Comparison of ENCODE assay signal across 31 mouse cellular contexts in genomic region chr6:3481705-3482104, GRCm38 (mm10). TPM values are rescaled to one million over a fixed set of nuclear protein-coding genes. Genes with fewer than 3 reads are reported as not detected.
DNase-seq lines count a peak whose midpoint lies in the region; ATAC-seq and TF ChIP-seq lines count a peak whose summit lies in the region.
"Had no signal": no experiment of that assay in that cellular context is flagged by ENCODE, and none has a peak within 500 bp of the region (broad histone marks: within the 10 kb centered on the region; RNA-seq: fewer than 3 reads in every experiment).

No protein-coding gene starts in this region.

- H3K79me2 ChIP-seq in CH12.LX (replicated peaks; ENCODE audit: control insufficient read depth, extremely low read depth, insufficient read depth, poor library complexity, severe bottlenecking) = no peaks in the 10 kb centered on the region

- no peak overlapping the region for H3K4me3 ChIP-seq in CH12.LX (replicated peaks in 1 of 3; ENCODE audit: low read depth in 2 of 3, low read length in 2 of 3, poor library complexity in 1 of 3)
- no peak overlapping the region for H3K4me3 ChIP-seq in intestine, postnatal 0 days (ENCODE audit: low read depth, low read length)
- H3K4me3 ChIP-seq in midbrain, embryonic 13.5 days (replicated peaks) = no peak overlapping the region
- H3K4me3 ChIP-seq: heart, adult 2 months; hindbrain, embryonic 12.5 days; limb, embryonic 12.5 days; liver, embryonic 15.5 days; neural tube, embryonic 13.5 days had no signal

- DNase-seq in 3134 (ENCODE audit: extremely low read depth, insufficient read length, low spot score) (peak; percentile 19), CH12.LX (ENCODE audit: extremely low read depth) (no peak)
- no peak for DNase-seq in layer of hippocampus, postnatal 10 days (ENCODE audit: low spot score in 2 of 2)
- DNase-seq in cerebellum, adult 11 months = no peak
- DNase-seq: adrenal gland, postnatal 14 days; cerebellum, adult 8-10 months; cerebellum, postnatal 25 days; gastrocnemius, postnatal 14 days; heart, adult 2 months; heart, postnatal 14 days; kidney, adult 9 months; kidney, postnatal 10 days; lung, embryonic 14.5 days; retina, postnatal 1 day; right cerebral cortex, postnatal 25 days; spleen, adult 18-20 months; thymus, postnatal 4 days had no signal

- peak; percentile 88 for ATAC-seq in granulocyte monocyte progenitor cell, adult 5-6 weeks (replicated peaks; ENCODE audit: poor library complexity, severe bottlenecking)
- ATAC-seq in monocyte, adult 5-6 weeks (replicated peaks; ENCODE audit: insufficient number of reproducible peaks, low FRiP score, low TSS enrichment, poor library complexity, severe bottlenecking) = peak; percentile 73
- ATAC-seq in intestine, postnatal 0 days = no peak
- ATAC-seq in midbrain, embryonic 13.5 days = no peak
- ATAC-seq: forebrain, embryonic 14.5 days; intestine, embryonic 16.5 days; Patski had no signal

- no peak overlapping the region for H3K9ac ChIP-seq in CH12.LX (ENCODE audit: insufficient read depth, low read depth)
- H3K9ac ChIP-seq in intestine, postnatal 0 days (ENCODE audit: low read depth, low read length) = no peak overlapping the region
- H3K9ac ChIP-seq in midbrain, embryonic 13.5 days (replicated peaks) = no peak overlapping the region
- H3K9ac ChIP-seq: hindbrain, embryonic 12.5 days; limb, embryonic 12.5 days; liver, embryonic 15.5 days; lung, embryonic 14.5 days; neural tube, embryonic 13.5 days had no signal

- TF ChIP-seq RAD21 in CH12.LX (IDR thresholded peaks at IDR 0.05; ENCODE audit: low read depth, low read length) = no peak

- no peaks in the 10 kb centered on the region for H3K27me3 ChIP-seq in CH12.LX (replicated peaks)
- H3K27me3 ChIP-seq in intestine, postnatal 0 days (replicated peaks; ENCODE audit: control insufficient read depth, insufficient read depth, low read length) = no peaks in the 10 kb centered on the region
- no peaks in the 10 kb centered on the region for H3K27me3 ChIP-seq in midbrain, embryonic 13.5 days
- H3K27me3 ChIP-seq: hindbrain, embryonic 12.5 days; limb, embryonic 12.5 days; liver, embryonic 15.5 days; neural tube, embryonic 13.5 days had no signal

- in situ Hi-C loops in CH12.LX (cut with MboI; ENCODE audit: low pct_ligation_motif_present, low pct_unique_long_range_greater_than_20kb, low sequenced_read_pairs) = no loop called here

- no peak for TF ChIP-seq POLR2A in CH12.LX (IDR thresholded peaks at IDR 0.05; ENCODE audit: low read depth, low read length)

- no peak overlapping the region for H3K4me2 ChIP-seq in CH12.LX (ENCODE audit: insufficient read depth, low read depth, poor library complexity, severe bottlenecking)
- H3K4me2 ChIP-seq in intestine, postnatal 0 days (replicated peaks; ENCODE audit: low read depth) = no peak overlapping the region
- H3K4me2 ChIP-seq in midbrain, embryonic 13.5 days (replicated peaks) = no peak overlapping the region
- H3K4me2 ChIP-seq: hindbrain, embryonic 12.5 days; limb, embryonic 12.5 days; liver, embryonic 15.5 days; lung, embryonic 14.5 days; midbrain, embryonic 11.5 days; neural tube, embryonic 13.5 days had no signal

- no peaks in the 10 kb centered on the region for H3K9me3 ChIP-seq in CH12.LX (replicated peaks; ENCODE audit: low read length)
- H3K9me3 ChIP-seq in intestine, postnatal 0 days (ENCODE audit: control insufficient read depth) = no peaks in the 10 kb centered on the region
- no peaks in the 10 kb centered on the region for H3K9me3 ChIP-seq in midbrain, embryonic 13.5 days
- H3K9me3 ChIP-seq: G1E; hindbrain, embryonic 12.5 days; limb, embryonic 12.5 days; liver, embryonic 15.5 days; neural tube, embryonic 13.5 days had no signal

- dilution Hi-C loops in CH12.LX (cut with MboI; ENCODE audit: extremely low pct_ligation_motif_present, extremely low pct_unique_long_range_greater_than_20kb, low sequenced_read_pairs) = no loop called here

- peaks cover 4 to 67% of the 10 kb centered on the region in 2 experiments for H3K36me3 ChIP-seq in CH12.LX (replicated peaks in 1 of 2; ENCODE audit: control insufficient read depth in 1 of 2, insufficient read depth in 1 of 2, low read length in 1 of 2)
- H3K36me3 ChIP-seq in intestine, postnatal 0 days (ENCODE audit: control insufficient read depth, insufficient read depth) = no peaks in the 10 kb centered on the region
- H3K36me3 ChIP-seq in midbrain, embryonic 13.5 days = no peaks in the 10 kb centered on the region
- H3K36me3 ChIP-seq: G1E; hindbrain, embryonic 12.5 days; limb, embryonic 12.5 days; liver, embryonic 15.5 days; neural tube, embryonic 13.5 days had no signal

- no peak overlapping the region for H3K27ac ChIP-seq in CH12.LX (ENCODE audit: insufficient read depth, low read depth)
- no peak overlapping the region for H3K27ac ChIP-seq in intestine, postnatal 0 days (ENCODE audit: low read depth, low read length)
- H3K27ac ChIP-seq in midbrain, embryonic 13.5 days = no peak overlapping the region
- H3K27ac ChIP-seq: heart, adult 2 months; hindbrain, embryonic 12.5 days; limb, embryonic 12.5 days; liver, embryonic 15.5 days; neural tube, embryonic 13.5 days had no signal

- no peak for TF ChIP-seq CTCF in CH12.LX (conservative IDR thresholded peaks at IDR 0.05 in 1 of 2, IDR thresholded peaks at IDR 0.05 in 1 of 2; ENCODE audit: low read depth in 2 of 2, low read length in 2 of 2)
- TF ChIP-seq CTCF in intestine, postnatal 0 days (IDR thresholded peaks at IDR 0.05; ENCODE audit: low read depth) = no peak

- peaks cover 0 to 15% of the 10 kb centered on the region in 2 experiments; a peak in 2 of 4 replicates for H3K4me1 ChIP-seq in CH12.LX (ENCODE audit: control insufficient read depth in 1 of 2, insufficient read depth in 2 of 2)
- no peaks in the 10 kb centered on the region for H3K4me1 ChIP-seq in intestine, postnatal 0 days (replicated peaks; ENCODE audit: control insufficient read depth, insufficient read depth, low read length)
- peaks cover 7% of the 10 kb centered on the region; the same call in 1 of the 2 replicates for H3K4me1 ChIP-seq in midbrain, embryonic 13.5 days (replicated peaks)
- H3K4me1 ChIP-seq: hindbrain, embryonic 12.5 days; limb, embryonic 12.5 days; liver, embryonic 15.5 days; neural tube, embryonic 13.5 days had no signal

- peak; percentile 68; the same call in 1 of the 2 replicates for TF ChIP-seq EP300 in CH12.LX (IDR thresholded peaks at IDR 0.05; ENCODE audit: low read length)

- WGBS in intestine, postnatal 0 days = 63% methylated on average over 3 of the region's 3 CpGs
- WGBS in midbrain, embryonic 13.5 days = 87% methylated on average over 3 of the region's 3 CpGs

TF ChIP-seq in CH12.LX, 34 proteins besides CTCF, POLR2A, EP300 and RAD21:
- TF ChIP-seq CHD1 (IDR thresholded peaks at IDR 0.05; ENCODE audit: low read depth, low read length) (no peak), SMC3 (IDR thresholded peaks at IDR 0.05; ENCODE audit: low read depth, low read length) (no peak), IRF4 (IDR thresholded peaks at IDR 0.05; ENCODE audit: low read depth, low read length) (peak; percentile 81)

RNA-seq across cellular contexts. Expression of gene Hepacam2, which starts 16.4 kb away (rescaled TPM):
- total RNA-seq in CH12.LX (2012; rRNA removed) = 12.8 and 13.3 TPM in 2 replicates
- total RNA-seq in CH12.LX (2014; rRNA removed) = 50.7 TPM in 2 replicates
- polyA plus RNA-seq in CH12.LX (2012; ENCODE audit: insufficient read length, low read depth) = 28.7 and 37.4 TPM in 2 replicates
- not detected in 2 replicates for total RNA-seq in granulocyte monocyte progenitor cell, adult 5-6 weeks (2014; fragmentation: Nextera tagmentation)
- total RNA-seq in granulocyte monocyte progenitor cell, adult 5-6 weeks (2017) = 0.39 TPM in 1 of 2 replicates, not detected in the other
- 1.4 to 2.3 TPM (median 2.1 TPM) in 3 replicates for total RNA-seq in monocyte, adult 5-6 weeks (2017)
- polyA plus RNA-seq in intestine, postnatal 0 days (2015; fragmentation: Nextera tagmentation; extraction: Ambion mirVana) = 16.4 and 19.5 TPM in 2 replicates
- total RNA-seq in layer of hippocampus, postnatal 10 days (2021) = under 1 TPM; 0.30 to 0.87 TPM
- 4.0 and 4.4 TPM in 2 replicates for polyA plus RNA-seq in midbrain, embryonic 13.5 days (2015; fragmentation: Nextera tagmentation; extraction: Ambion mirVana)
- total RNA-seq: adrenal gland, postnatal 14 days; gastrocnemius, postnatal 14 days; heart, postnatal 14 days had no signal
- polyA plus RNA-seq: C2C12; G1E; liver, embryonic 15.5 days had no signal

RNA-seq across cellular contexts. Expression of gene Vps50, which starts 16.5 kb away (rescaled TPM):
- total RNA-seq in CH12.LX (2012; rRNA removed) (17.0 and 22.3 TPM in 2 replicates), CH12.LX (2014; rRNA removed) (39.1 and 45.3 TPM in 2 replicates)
- 19.5 and 19.6 TPM in 2 replicates for polyA plus RNA-seq in CH12.LX (2012; ENCODE audit: insufficient read length, low read depth)
- 29.3 and 37.3 TPM in 2 replicates for total RNA-seq in granulocyte monocyte progenitor cell, adult 5-6 weeks (2014; fragmentation: Nextera tagmentation)
- 43.4 and 51.6 TPM in 2 replicates for total RNA-seq in granulocyte monocyte progenitor cell, adult 5-6 weeks (2017)
- 20.2 to 38.0 TPM (median 34.0 TPM) in 3 replicates for total RNA-seq in monocyte, adult 5-6 weeks (2017)
- polyA plus RNA-seq in intestine, postnatal 0 days (2015; fragmentation: Nextera tagmentation; extraction: Ambion mirVana) = 18.4 and 19.9 TPM in 2 replicates
- total RNA-seq in layer of hippocampus, postnatal 10 days (2021) = 10 to 100 TPM; 51.6 to 52.0 TPM
- polyA plus RNA-seq in midbrain, embryonic 13.5 days (2015; fragmentation: Nextera tagmentation; extraction: Ambion mirVana) = 47.7 and 52.6 TPM in 2 replicates

Comparison
In these comparisons a context has a peak if more than half of its experiments do, and no peak if none do; other contexts are left out.
1. ATAC-seq: peak in granulocyte monocyte progenitor cell, adult 5-6 weeks (single experiment) and monocyte, adult 5-6 weeks (single experiment); none in intestine, postnatal 0 days (single experiment) and midbrain, embryonic 13.5 days (single experiment).